Mouse (Mus musculus): ENCODE results near the gene Nxf1. TPM values are rescaled to one million over a fixed set of nuclear protein-coding genes. Genes with fewer than 3 reads are reported as not detected.

Gene Nxf1
- total RNA-seq, 2 experiments from 2014 or later, result 76.0 to 257 TPM

DNA sequence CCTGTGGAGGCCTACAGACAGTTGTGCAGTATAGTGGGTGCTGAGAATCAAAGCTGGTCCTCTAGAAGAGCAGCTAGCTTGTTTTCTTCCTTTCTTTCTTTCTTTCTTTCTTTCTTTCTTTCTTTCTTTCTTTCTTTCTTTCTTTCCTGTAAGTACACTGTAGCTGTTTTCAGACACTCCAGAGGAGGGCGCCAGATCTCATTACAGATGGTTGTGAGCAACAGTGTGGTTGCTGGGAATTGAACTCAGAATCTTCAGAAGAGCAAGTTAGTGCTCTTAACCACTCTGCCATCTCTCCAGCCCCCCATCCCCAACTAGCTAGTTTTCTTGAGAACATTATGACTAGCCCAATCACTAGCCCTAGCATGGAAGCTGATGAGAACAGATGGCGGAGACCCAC lies 3.9 kb downstream of the Nxf1 start:
- ATAC-seq (ENCODE audit: poor library complexity, severe bottlenecking), result no peak

- peak; percentile 35; the same call in 1 of the 2 replicates for ATAC-seq (ENCODE audit: poor library complexity, severe bottlenecking)
These were observed 6.4 kb downstream of the Nxf1 start for GRCm38 (mm10) chr19:8763276-8763675.

DNA sequence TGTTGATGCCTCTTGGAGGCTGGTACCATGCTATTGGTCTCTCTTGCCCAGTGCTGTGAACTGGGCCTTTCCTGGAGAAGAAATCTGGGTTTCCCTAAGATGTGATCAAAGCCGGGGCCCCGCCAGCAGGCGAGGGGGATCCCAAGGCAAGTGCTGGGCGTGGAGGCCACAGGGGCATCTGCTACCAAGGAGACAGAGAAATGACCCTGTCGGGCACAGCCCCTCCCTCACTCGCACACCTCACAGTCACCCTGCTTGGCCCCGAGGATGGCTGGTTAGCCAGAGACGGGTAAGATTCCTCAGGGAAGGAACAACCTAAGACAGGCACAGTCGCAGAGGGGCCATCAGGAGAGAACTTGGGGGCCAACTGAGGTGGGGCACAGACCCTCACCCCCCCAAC lies 8.7 kb downstream of the Nxf1 start:
- no peak for ATAC-seq (ENCODE audit: poor library complexity, severe bottlenecking)

DNA sequence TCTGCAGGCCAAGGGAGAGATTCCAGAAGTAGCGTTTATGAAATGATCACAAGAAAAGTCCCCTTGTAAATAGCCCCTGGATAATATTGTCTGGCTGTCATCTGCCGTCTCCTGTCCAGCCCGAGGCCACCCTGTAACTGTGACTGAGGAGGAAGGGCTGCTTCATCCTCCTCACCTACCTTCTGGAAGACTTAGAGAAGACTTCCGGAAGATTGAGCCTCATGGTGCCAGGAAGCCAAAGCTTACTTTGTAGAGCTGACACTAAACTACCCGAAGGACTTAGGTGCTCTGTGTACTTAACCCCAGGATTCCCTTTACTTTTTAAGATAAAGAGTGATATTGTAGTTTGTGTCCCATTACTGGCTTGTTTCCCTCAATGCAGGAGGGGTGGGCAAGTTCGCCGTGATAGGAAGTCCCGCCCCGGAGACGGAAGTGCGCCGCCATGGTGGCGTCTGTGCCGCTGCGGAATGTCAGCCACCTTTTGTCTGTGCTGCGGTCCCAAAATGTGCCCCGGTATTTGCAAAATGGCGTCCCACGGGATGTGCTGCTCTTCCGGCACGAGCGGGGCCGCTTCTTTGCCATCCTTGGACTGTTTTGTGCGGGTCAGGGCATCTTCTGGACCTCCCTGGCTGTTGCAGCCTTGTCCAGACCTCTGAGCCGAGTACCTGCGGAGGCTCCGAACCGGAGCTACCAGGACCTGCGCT lies 13.8 kb downstream of the Nxf1 start, which contains the start of gene Tmem223:
TSS of gene Tmem223 (plus strand) at position 430 of the 704 bp plus-strand sequence.
- ATAC-seq (ENCODE audit: poor library complexity, severe bottlenecking), result peak; percentile 76

GRCm38 (mm10) chr19:8772996-8773395 lies 16.1 kb downstream of the Nxf1 start:
- ATAC-seq (ENCODE audit: poor library complexity, severe bottlenecking), result no peak

DNA sequence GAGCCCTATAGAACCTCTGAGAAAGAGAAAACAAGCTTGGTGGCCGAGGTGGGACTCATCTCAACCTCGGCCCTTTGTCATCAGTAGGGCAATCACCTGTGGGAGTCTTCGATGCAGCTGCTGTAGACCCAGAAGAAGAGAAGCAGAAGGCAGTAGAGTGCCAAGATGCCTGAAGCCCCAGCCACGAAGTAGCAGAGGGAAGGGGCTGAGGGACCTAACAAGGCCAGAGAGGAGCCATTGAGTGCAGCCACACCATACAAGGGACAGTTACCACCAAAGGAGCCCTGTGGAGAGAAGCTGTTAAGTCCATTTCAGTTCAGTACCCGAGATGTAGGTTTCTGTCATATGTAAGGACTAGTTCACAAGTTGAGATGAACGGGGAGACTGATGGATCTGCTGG lies 16.5 kb downstream of the Nxf1 start:
- ATAC-seq (ENCODE audit: poor library complexity, severe bottlenecking), result no peak

- ATAC-seq (ENCODE audit: poor library complexity, severe bottlenecking), result peak; percentile 92
These were observed 17.4 kb downstream of the Nxf1 start, which contains the start of gene Tmem179b for GRCm38 (mm10) chr19:8774086-8774835. Gene Tmem179b, minus strand, starts transcription at chr19:8774467.

DNA sequence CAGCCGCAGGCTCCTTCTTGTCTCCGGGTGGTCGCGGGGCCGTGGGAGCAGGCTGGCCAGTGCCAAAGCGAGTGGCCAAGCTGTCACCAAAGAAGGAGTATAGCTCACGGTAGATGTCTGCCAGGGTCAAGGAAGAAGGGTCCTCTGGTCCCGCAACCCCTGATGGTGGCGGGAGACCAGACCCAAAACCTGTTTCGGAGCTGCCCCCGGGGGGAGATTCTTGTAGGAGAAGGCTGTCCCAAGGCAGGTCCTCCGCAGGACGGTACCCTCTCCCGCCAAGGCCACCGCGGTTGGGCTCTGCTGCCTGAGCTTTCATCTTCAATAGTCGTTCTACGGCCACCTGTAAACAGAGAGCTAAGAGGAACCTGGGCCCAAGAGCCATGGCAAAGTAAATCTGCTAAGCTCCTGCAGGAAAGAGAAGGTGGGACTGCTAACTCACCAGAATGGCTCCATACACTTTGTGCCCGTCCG lies 18.1 kb downstream of the Nxf1 start:
- ATAC-seq (ENCODE audit: poor library complexity, severe bottlenecking), result no peak

DNA sequence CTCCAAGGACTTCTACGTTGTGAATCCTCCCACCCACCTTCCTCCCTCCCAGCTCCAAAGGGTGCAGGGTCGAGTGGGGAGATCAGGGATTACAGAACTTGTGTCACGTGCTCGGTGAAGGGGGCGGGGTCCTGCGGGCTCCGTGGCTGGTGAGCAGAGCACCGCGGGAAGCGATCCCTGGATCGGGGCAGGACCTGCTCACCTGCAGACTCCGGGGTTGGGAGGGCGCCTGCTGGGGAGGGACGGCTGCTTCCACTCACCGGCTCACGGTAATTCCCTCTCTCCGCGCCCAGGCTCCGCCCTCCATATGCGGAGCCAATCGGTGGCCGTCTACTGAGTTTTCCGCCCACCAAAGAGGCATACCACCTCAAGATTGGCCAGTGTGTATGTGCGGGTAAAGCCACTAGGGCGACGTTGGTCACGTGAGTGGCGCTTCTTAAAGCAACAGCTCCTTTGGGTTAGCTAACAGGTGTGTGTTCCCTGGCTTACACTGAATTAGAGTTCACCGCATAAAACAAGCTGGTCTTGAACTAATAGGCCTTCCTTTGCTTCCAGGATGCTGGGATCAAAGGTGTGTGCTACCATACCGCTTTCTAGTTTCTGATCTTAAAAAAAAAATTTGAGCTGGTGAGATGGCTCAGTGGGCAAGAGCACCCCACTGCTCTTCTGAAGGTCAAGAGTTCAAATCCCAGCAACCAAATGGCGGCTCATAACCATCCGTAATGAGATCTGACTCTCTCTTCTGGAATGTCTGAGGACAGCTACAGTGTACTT lies 29.3 kb downstream of the Nxf1 start, which contains the start of gene Taf6l:
TSS of gene Taf6l (minus strand) at position 410 of the 774 bp plus-strand sequence.
- ATAC-seq (ENCODE audit: poor library complexity, severe bottlenecking), result peak; percentile 99

DNA sequence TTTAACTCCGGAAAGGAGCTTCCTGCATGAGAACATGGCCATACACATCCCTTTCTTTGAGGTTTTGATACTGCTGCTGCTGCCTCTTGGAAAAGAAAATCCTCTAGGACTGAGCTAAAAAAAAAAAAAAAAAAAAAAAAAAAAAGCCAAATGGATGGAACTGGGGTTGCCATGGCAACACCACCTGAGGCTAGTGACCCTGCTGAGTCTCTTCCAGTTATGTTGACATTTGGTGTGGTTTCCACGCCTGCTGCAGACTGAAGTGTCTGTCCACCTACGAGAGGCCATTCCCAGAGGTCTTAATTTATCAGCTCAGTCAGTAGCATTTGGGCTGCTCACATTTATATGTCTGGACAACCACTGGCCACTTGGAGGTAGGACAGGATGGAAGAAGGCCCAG lies 31.6 kb downstream of the Nxf1 start:
- no peak for ATAC-seq (ENCODE audit: poor library complexity, severe bottlenecking)

DNA sequence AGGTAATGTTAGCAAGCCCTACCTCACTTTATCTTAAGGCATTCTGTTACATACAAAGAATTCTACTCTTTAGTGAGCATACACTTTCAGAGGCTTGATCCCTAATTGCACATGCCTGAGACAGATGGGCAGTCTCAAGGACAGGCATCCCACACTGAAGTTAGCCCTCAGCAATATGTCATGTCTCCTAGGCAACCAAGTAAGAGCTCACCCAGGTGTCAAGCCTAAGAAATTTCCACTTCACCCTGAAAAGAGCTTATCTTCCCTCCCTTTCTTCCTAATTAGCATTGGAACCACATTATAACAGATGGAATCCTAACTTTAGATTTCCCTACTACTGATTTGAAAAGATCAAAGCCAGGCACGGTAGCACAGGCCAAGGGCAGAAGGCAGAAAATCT lies 32.3 kb downstream of the Nxf1 start:
- ATAC-seq (ENCODE audit: poor library complexity, severe bottlenecking), result no peak

- no peak for ATAC-seq (ENCODE audit: poor library complexity, severe bottlenecking)
These were observed 33.3 kb downstream of the Nxf1 start for GRCm38 (mm10) chr19:8790171-8790570.

DNA sequence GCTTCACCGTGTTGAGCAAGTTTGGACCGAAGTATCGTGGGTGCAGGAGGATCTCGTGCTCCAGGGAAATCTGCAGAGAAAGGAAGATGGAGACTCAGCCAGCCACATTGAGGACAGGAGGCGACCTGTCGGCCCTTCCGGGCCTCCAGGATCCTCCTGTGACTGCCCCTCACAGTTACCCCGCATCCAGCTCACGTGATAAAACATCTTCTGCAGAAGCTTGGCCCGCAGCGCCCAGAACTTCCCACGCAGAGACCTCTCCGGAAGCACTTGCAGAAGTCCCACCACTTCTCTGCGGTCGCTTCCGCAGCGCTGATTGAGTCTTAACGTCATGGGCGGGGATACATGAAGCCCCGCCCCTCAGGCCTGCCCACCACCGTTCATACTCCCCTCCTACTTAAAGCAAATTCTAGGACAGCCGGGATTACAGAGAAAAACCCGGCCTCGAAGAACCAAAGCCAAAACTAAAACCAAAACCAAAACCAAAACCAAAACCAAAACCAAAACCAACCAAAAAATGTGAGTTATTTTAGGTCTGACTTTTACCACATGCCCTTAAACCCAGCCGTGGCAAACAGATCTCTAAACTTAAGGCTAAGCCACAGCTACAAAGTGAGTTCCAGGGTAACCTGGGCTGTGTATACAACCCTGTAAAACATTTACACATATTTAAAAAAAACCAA lies 41.5 kb downstream of the Nxf1 start, which contains the start of gene Polr2g:
TSS of gene Polr2g (minus strand) at position 314 of the 683 bp plus-strand sequence.
- peak; percentile 77 for ATAC-seq (ENCODE audit: poor library complexity, severe bottlenecking)

- no peak for ATAC-seq (ENCODE audit: poor library complexity, severe bottlenecking)
These were observed 42.1 kb downstream of the Nxf1 start for GRCm38 (mm10) chr19:8798947-8799315.

DNA sequence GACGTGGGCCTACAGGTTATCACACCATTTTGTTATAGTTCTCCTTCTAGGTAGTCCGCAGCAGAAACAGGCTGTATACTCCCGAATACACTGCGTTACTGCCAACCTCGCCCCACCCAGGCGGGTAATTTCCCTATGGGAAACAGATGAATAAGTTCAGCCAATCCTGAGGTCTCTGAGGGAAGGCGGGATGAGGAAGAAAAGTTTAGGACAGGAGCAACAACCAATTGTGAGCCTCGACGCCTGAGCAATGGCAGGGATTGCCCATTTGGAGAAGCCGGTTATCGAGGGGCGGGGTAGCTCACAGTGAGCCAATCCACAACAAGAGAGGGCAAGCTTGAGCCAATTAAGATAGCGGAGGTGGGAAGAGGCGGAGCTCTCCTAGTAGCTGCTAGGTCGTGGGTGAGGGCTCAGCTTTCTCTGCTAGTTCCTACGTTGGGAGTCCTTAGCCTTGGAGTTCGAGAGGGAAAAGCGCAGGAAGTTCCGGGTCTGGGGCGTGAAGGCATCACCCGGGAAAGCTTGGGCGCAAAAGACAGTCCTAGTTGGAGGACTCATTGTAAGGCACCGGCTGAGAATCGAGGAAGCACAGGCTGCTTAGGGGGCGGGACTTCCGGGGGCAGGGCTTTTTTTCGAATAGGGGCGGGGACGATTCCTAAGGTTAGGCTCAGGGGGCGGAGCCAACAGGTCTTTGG lies 45.4 kb downstream of the Nxf1 start, which contains the start of gene Zbtb3:
TSS of gene Zbtb3 (plus strand) at position 426 of the 692 bp plus-strand sequence.
- peak; percentile 90 for ATAC-seq (ENCODE audit: poor library complexity, severe bottlenecking)

- no peak for ATAC-seq (ENCODE audit: poor library complexity, severe bottlenecking)
These were observed 46.4 kb downstream of the Nxf1 start for GRCm38 (mm10) chr19:8803204-8803780.

DNA sequence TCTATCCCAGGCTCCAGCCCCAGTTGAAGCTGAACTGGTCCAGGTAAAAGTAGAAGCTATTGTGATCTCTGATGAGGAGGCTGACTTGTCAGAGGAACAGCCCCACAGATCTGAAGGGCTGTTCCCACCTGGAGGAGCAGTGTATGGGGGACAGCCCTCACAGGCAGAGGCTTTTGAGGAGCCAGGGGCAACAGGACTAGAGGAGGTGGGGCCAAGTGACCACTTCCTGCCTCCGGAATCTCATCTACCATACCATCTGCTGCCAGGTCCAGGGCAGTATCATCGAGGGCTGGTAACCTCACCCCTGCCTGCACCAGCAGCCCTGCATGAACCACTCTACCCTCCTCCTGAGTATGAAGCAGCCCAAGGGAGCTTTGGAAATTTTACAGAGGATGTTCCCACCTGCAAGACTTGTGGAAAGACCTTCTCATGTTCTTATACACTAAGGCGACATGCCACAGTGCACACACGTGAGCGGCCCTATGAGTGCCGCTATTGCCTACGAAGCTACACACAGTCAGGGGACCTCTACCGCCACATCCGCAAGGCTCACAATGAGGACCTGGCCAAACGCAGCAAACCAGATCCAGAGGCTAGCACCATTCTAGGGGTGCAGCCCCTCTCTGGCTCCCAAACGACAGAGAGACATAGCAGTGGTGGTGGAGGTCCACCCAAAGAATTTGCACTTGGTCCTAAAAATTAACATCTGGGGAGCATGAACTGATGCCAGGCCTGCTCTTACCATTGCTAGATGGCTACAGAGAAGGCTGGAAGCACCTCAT lies 47.2 kb downstream of the Nxf1 start:
- ATAC-seq (ENCODE audit: poor library complexity, severe bottlenecking), result no peak

DNA sequence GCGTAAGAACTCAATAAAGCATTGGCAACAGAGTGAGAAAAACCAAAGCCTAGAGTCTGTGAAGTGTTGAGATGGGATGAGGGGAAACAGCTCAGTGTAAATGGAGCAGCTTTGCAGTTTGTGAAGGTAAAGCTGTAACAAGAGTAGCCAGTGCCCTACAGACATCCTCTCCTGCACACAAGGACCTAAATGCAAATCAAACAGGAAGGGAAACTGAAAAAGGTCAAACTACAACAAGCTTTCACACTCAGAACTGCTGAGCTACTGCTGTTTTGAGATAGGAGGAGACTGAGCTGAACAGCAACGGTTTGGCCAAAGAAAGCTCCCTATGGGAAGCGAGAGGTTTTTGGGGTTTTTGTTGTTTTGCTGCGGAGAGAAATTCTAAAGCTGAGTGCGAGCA lies 49.9 kb downstream of the Nxf1 start:
- ATAC-seq (ENCODE audit: poor library complexity, severe bottlenecking), result no peak

- no peak for ATAC-seq (ENCODE audit: poor library complexity, severe bottlenecking)
These were observed 58.9 kb downstream of the Nxf1 start for GRCm38 (mm10) chr19:8815812-8816211.

Measured in megakaryocyte, adult 5-6 weeks (primary cell).